Mouse (Mus musculus): ENCODE measurements around the gene Pcf11.

Pcf11 gene

GRCm38 (mm10) chr7:92647790-92648189 is 21.9 kb downstream of the Pcf11 start:
- in situ Hi-C loops (cut with MboI; ENCODE audit: low pct_unique_long_range_greater_than_20kb in 1 of 2, low sequenced_read_pairs in 2 of 2, unreplicated experiment in 1 of 2): loop anchor here in 1 of 2 experiments (25.0 kb wide), 1 partner anchor 215 kb away; the partner anchor contains the start of genes Ddias and Prcp

- in situ Hi-C loops (cut with MboI; ENCODE audit: low pct_unique_long_range_greater_than_20kb in 1 of 2, low sequenced_read_pairs in 2 of 2, unreplicated experiment in 1 of 2): loop anchor here in 1 of 2 experiments (25.0 kb wide), 1 partner anchor 220 kb away; the partner anchor contains the start of genes Ddias and Prcp
Observed at GRCm38 (mm10) chr7:92642358-92642757, 27.4 kb downstream of the Pcf11 start.

GRCm38 (mm10) chr7:92638050-92638449 is 31.7 kb downstream of the Pcf11 start:
- in situ Hi-C loops (cut with MboI; ENCODE audit: low pct_unique_long_range_greater_than_20kb in 1 of 2, low sequenced_read_pairs in 2 of 2, unreplicated experiment in 1 of 2): loop anchor here in 1 of 2 experiments (25.0 kb wide), 1 partner anchor 224 kb away; the partner anchor contains the start of genes Ddias and Prcp

GRCm38 (mm10) chr7:92637021-92637625 is 32.6 kb downstream of the Pcf11 start, which contains the start of gene Ankrd42:
Gene Ankrd42, minus strand, starts transcription at chr7:92637142.
- in situ Hi-C loops (cut with MboI; ENCODE audit: low pct_unique_long_range_greater_than_20kb in 1 of 2, low sequenced_read_pairs in 2 of 2, unreplicated experiment in 1 of 2): loop anchor here in 1 of 2 experiments (25.0 kb wide), 1 partner anchor 225 kb away; the partner anchor contains the start of genes Ddias and Prcp

- in situ Hi-C loops (cut with MboI; ENCODE audit: low pct_unique_long_range_greater_than_20kb in 1 of 2, low sequenced_read_pairs in 2 of 2, unreplicated experiment in 1 of 2): loop anchor here in 1 of 2 experiments (25.0 kb wide), 1 partner anchor 226 kb away; the partner anchor contains the start of genes Ddias and Prcp
Observed at GRCm38 (mm10) chr7:92636295-92637011, 33.3 kb downstream of the Pcf11 start.

- in situ Hi-C loops (cut with MboI; ENCODE audit: low pct_unique_long_range_greater_than_20kb in 1 of 2, low sequenced_read_pairs in 2 of 2, unreplicated experiment in 1 of 2): loop anchor here in 1 of 2 experiments (25.0 kb wide), 1 partner anchor 232 kb away; the partner anchor contains the start of genes Ddias and Prcp
Observed at GRCm38 (mm10) chr7:92630167-92630566, 39.6 kb downstream of the Pcf11 start.

- in situ Hi-C loops (cut with MboI; ENCODE audit: low pct_unique_long_range_greater_than_20kb in 1 of 2, low sequenced_read_pairs in 2 of 2, unreplicated experiment in 1 of 2): no loop called here
Observed at GRCm38 (mm10) chr7:92624488-92624887, 45.2 kb downstream of the Pcf11 start.

- in situ Hi-C loops (cut with MboI; ENCODE audit: low pct_unique_long_range_greater_than_20kb in 1 of 2, low sequenced_read_pairs in 2 of 2, unreplicated experiment in 1 of 2): loop anchor here in 1 of 2 experiments (10.0 kb wide), 1 partner anchor 234 kb away; no protein-coding TSS in a partner anchor
Observed at GRCm38 (mm10) chr7:92610830-92611229, 58.9 kb downstream of the Pcf11 start.

GRCm38 (mm10) chr7:92604961-92605360 is 64.8 kb downstream of the Pcf11 start:
- in situ Hi-C loops (cut with MboI; ENCODE audit: low pct_unique_long_range_greater_than_20kb in 1 of 2, low sequenced_read_pairs in 2 of 2, unreplicated experiment in 1 of 2): no loop called here
